Mouse (Mus musculus): ENCODE measurements around the gene Gm10197.

DNA sequence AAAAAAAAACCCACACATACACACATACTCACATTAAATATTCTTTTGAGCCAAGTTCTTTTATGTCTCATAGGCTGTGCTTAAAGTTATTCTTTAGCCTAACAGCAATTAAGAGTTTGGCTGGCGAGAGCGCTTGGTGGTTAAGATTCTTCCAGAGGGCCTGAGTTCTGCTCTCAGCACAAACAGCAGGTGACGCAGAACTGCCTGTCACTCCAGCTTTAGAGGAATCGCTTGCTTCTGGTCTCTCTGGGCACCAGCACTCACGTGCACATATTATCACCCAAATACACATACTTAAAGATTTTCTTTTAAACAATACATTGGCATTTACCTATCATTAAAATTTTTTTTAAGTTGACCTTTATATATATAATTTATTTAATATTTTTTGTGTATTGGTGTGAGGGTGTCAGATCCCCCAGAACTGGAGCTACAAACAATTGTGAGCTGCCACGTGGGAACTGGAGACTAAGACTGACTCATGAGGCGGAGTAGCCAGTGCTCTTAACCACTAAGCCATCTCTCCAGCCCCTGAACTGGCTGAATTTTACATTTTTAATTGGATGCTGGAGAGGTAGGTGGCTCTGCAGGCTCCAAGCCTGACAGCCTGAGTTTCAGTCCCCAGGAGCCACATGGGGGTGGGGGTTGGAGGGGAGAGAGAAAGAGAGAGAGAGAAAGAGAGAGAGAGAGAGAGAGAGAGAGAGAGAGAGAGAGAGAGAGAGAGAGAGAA, 17.1 kb downstream of the Gm10197 start:
- no peak for TF ChIP-seq POLR2A (IDR thresholded peaks at IDR 0.05; ENCODE audit: control insufficient read depth, low read depth, low read length)
- no peak for TF ChIP-seq CTCF (IDR thresholded peaks at IDR 0.05; ENCODE audit: control insufficient read depth, insufficient read depth, insufficient replicate concordance, low read depth, low read length)

All from testis, adult 2 months (tissue).